Mouse (Mus musculus) ES-CJ7 (cell line): ENCODE results near the gene Ttc39a.

Source experiments
- DNase-seq: peaks from one replicate; pipeline ENCODE4 v3.0.0; 2011; ENCODE audit warnings: low read depth, low spot score

Ttc39a gene

GRCm38 (mm10) chr4:109456821-109457220 lies 50.4 kb downstream of the Ttc39a start:
- no peak for DNase-seq

DNA sequence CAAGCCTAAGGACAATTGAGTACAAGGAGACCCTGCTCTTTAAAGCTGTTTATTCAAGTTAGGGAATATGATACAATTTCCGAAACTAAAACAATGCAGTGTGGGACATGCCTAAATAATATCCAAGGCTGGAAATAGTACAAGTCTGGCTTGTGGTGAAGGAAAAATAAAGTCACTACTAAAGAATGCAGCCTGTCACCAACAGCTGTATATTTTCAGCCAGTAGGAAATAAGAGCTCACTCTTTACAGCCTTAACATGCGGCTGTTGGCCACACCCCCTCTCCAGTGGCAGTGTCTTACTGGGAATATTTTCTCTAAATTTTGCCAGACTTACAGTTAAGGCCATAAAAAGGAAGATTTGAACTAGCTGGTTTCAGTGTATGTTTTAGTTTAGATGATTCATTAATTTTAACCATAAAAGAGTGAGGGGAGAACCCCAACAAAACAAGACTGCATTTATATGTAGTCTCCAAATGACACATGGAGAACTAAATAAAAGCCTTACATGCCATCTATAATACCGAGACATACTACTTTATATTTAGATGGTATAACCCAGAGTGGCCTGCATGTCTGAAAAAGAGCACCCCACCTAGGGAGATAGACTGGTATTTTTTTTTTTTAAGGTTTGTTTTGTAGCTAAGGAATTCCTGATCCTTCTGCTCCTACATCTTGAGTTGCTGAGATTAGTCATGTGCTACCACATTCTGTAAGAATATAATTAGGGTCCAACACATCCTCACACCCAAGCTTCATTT lies 54.2 kb downstream of the Ttc39a start:
- no peak for DNase-seq

DNA sequence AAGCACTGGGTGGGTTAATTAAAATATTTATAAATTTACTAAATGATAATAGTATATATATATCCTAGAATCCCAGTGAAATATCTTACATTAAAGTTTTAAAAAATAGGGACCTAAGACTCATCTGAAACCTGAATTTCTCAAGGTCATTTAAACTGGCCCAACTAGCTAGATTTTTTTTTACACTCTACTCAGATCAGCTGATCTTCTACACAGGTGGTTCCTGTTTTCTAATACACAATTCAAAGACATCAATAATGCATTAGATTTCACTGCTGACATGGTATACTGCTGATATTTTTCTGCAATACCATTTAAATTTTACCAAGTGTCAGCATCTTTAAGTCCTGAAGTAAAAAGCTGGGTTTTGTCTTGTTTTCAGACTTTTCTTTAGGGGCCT lies 57.5 kb downstream of the Ttc39a start:
- no peak for DNase-seq

- DNase-seq, result no peak
Observed at GRCm38 (mm10) chr4:109467687-109468086, 61.3 kb downstream of the Ttc39a start.

- no peak for DNase-seq
Observed at GRCm38 (mm10) chr4:109471606-109472005, 65.2 kb downstream of the Ttc39a start.

DNA sequence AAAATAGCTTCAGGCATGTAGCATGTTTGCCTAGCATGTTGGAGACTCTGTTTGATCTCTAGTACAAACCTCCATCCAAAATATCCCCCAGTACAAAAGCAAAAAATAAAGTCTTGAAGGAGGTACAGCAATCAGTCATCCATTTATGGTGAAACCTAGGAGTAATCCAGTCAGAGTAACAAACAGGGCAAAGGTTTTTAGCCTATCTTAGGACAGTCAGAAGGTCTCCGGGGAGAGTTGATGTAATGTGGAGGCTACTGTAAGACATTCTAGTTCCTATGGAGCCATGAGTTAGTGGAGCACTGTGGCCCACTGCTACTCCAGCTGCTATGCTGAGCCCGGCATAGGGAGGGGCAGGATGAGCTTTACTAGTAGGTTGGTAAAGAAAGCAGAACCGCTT lies 66.1 kb downstream of the Ttc39a start:
- no peak for DNase-seq

- DNase-seq, result no peak
Observed at GRCm38 (mm10) chr4:109475078-109475477, 68.7 kb downstream of the Ttc39a start.

- DNase-seq, result peak; percentile 38
Observed at GRCm38 (mm10) chr4:109475577-109476553, 69.4 kb downstream of the Ttc39a start.

- peak; percentile 80 for DNase-seq
Observed at GRCm38 (mm10) chr4:109476554-109477014, 70.2 kb downstream of the Ttc39a start.

DNA sequence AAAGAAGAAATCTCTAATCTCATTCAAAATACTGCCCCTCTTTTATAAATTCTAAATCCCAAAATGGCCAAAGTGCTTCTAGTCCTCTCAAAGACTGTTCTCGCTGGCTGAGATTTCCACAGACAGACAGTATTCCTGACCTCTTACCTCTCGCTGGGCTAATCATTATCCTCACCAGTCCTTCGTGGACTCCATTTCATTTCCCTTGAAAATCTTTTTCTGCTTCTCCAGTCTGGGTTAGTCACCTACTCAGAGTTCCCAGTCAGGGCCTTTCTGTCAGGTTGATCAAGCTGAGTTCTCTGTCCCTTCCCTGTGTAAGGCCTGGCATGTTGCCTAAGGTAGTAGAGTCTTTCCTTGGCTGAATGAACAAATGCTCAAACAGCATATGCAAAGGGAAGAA lies 71.0 kb downstream of the Ttc39a start:
- DNase-seq, result no peak

- no peak for DNase-seq
Observed at GRCm38 (mm10) chr4:109481424-109481823, 75.0 kb downstream of the Ttc39a start.

DNA sequence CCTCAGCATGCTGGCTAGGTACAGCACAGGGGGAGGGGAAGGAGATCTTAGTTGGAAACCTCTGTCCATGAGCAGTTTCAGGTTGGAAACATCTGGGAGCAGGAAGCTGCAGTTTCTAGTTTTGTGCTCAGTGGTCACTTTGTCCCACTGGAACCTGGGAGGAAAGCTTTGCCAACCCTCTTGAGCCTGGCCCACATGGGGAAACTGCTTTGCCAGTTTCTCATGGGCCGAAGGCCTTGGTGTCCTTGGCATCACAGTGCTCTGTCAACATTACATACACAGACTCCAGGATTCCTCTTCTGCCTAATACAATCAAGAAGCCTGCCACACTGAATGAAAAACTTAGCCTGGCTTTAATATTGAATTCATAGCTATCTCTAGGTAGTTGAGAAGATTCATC lies 76.3 kb downstream of the Ttc39a start:
- DNase-seq, result no peak

- no peak for DNase-seq
Observed at GRCm38 (mm10) chr4:109484621-109485020, 78.2 kb downstream of the Ttc39a start, which contains the start of gene Rnf11. Gene Rnf11 (minus strand): TSS chr4:109484728.

DNA sequence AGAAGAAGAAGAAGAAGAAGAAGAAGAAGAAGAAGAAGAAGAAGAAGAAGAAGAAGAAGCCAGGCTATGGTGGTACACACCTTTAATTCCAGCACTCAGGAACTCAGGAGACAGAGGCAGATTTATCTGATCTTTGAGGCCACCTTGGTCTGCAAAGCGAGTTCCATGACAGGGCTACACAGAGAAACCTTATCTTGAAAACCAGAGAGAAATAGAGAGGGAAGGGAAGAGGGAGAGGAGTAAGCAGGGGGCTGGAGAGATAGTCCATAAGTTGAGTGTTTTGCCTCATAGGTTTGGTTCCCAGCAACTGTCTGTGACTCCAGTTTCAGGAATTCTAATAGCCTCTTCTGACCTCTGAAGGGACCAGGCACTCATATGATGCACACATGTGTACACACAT lies 82.4 kb downstream of the Ttc39a start:
- no peak for DNase-seq

DNA sequence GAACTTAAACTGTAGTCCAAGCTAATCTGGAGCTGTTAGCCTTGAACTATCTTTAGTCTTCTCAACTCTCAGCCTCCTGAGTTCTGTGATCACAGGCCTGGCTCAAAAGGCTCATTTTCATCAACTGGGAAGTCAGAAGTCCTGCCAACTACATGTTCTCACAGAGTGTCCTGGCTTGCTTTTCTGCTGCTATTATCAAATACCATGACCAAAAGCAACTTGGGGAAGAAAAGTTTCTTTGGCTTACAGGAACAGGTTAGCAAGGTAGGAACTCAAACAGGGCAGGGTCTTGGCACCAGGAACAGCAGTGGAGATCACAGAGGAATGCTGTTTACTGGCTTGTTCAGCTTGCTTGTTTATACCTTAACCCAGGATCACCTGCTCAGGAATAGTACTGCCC lies 87.2 kb downstream of the Ttc39a start:
- no peak for DNase-seq
